Mouse (Mus musculus): ENCODE data around the gene Gm3264. TPM values are rescaled to one million over a fixed set of nuclear protein-coding genes. Genes with fewer than 3 reads are reported as not detected.
"Not testable (repeated sequence)": the region's sequence is repeated elsewhere in the genome, so short reads cannot be mapped to it uniquely, and the experiment has no call there.

The Gm3264 gene
- not detected in 2 replicates for polyA plus RNA-seq (2012)

DNA sequence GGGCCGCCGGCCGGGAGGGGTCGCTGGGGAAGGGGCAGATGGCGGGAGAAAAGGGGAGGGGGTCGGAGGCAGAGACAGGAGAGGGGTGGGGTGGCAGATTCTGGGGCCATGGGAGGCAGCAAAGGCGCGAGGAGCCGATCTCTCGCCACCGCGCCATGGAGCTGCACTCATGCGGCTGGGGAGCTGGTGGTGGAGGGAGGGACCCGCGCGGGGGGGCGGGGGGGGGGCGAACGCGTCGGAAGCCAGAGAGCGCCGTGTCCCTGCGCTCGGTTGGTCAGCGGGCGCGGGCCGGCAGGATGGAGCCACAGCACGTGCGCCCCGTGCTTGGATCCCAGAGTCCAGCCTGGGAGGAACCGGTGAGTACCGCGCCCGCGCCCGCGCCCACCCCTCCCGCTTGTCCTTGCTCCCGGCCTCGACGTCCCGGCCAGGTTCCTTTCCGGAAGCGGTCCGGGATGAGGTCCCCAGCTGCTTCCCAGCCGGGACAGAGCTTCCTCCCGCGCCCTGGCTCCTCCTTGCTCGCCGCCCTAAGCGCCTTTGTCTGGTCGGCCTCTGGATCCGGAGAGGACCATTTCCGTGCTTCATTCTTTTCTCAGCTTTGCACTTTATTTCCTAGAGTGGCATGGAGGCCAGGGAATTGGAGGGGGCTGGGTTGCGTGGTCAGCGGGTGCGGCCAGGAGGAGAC is at the start of gene Gm3264:
Gm3264 (plus strand) TSS at position 278 of the 682 bp plus-strand sequence.
- TF ChIP-seq GATA1 (IDR thresholded peaks at IDR 0.05; ENCODE audit: low read length) = not testable (repeated sequence)

DNA sequence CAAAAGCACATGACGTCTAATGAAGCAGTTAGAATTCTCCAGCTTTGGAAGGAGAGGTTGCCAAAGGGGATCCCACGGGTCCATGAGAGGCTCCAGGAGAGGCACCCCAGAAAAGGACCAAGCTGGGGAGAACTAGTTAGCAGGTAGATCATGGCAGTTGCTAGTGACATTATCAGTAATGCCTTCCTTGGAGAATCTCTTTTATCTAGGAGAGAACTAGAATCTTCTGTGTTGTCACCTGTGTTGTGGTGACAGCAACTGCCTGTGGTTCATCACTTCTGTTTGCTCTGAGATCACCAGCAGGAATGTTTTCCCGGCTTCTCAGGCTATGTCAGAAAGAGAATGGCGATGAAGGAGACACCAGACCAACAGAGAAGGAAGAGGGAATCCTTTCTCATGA is 17.6 kb upstream of the Gm3264 start, which contains the start of gene Gm3269:
Gm3269 (plus strand) TSS at position 301 of the 400 bp plus-strand sequence.
- not testable (repeated sequence) for TF ChIP-seq GATA1 (IDR thresholded peaks at IDR 0.05; ENCODE audit: low read length)

DNA sequence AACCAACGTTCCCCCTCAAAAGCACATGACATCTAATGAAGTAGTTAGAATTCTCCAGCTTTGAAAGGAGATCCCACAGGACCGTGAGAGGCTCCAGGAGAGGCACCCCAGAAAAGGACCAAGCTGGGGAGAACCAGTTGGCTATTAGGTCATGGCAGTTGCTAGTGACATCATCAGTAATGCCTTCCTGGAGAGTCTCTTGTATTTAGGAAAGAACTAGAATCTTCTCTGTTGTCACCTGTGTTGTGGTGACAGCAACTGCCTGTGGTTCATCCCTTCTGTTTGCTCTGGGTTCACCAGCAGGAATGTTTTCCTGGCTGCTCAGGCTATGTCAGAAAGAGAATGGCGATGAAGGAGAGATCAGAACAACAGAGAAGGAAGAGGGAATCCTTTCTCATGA is 36.7 kb downstream of the Gm3264 start, which contains the start of gene Gm3278:
Gm3278 (plus strand) TSS at position 301 of the 400 bp plus-strand sequence.
- TF ChIP-seq GATA1 (IDR thresholded peaks at IDR 0.05; ENCODE audit: low read length) = not testable (repeated sequence)

Other genes with a start within 250 kb of the Gm3264 start
- not detected in 2 replicates for gene Gm8159, start 223.2 kb upstream of the Gm3264 start, polyA plus RNA-seq (2012)
- gene Gm3239, start 191.4 kb upstream of the Gm3264 start, polyA plus RNA-seq (2012) = not detected in 2 replicates
- gene Gm7876, start 146.3 kb upstream of the Gm3264 start, polyA plus RNA-seq (2012) = not detected in 2 replicates
- not detected in 2 replicates for gene Gm3252, start 128.8 kb upstream of the Gm3264 start, polyA plus RNA-seq (2012)
- gene Gm9602, start 79.2 kb upstream of the Gm3264 start, polyA plus RNA-seq (2012) = not detected in 2 replicates
- gene Gm3269, start 17.5 kb upstream of the Gm3264 start, polyA plus RNA-seq (2012) = not detected in 2 replicates
- gene Gm3278, start 36.8 kb downstream of the Gm3264 start, polyA plus RNA-seq (2012) = not detected in 2 replicates
- gene Gm8297, start 128.4 kb downstream of the Gm3264 start, polyA plus RNA-seq (2012) = not detected in 2 replicates
- gene Gm3298, start 160.3 kb downstream of the Gm3264 start, polyA plus RNA-seq (2012) = not detected in 2 replicates
- gene 4930555G01Rik, start 195.1 kb downstream of the Gm3264 start, polyA plus RNA-seq (2012) = not detected in 2 replicates
- gene Gm8281, start 215.5 kb downstream of the Gm3264 start, polyA plus RNA-seq (2012) = not detected in 2 replicates

Measured in G1E-ER4 (cell line).